Mouse (Mus musculus) adrenal gland, postnatal 4 days (tissue): ENCODE measurements around the gene Rmi1. TPM values are rescaled to one million over a fixed set of nuclear protein-coding genes. Genes with fewer than 3 reads are reported as not detected.
"Not testable (repeated sequence)": the region's sequence is repeated elsewhere in the genome, so short reads cannot be mapped to it uniquely, and the experiment has no call there.

Source experiments
- DNase-seq, 2 experiments: peaks; one replicate each; pipeline ENCODE4 v3.0.0; 2021 to 2022; ENCODE audit warnings: low spot score in 2 of 2, mixed read lengths in 2 of 2
- long read RNA-seq, 2 experiments: library from polyadenylated mRNA; stranded (forward); transcript quantifications; one replicate each; pipeline ENCODE4 v2.0.0; 2021
- total RNA-seq, 2 experiments: library from RNA; stranded (reverse); gene quantifications; 2 replicates each; pipeline ENCODE4 v1.2.3; 2021

The Rmi1 gene
- 10 to 100 TPM; 23.2 to 24.8 TPM for total RNA-seq
- long read RNA-seq, experiment 1, transcript Rmi1-201 (3 exons, 3,855 nt) = major isoform, 7 of 13 reads
- long read RNA-seq, experiment 1, partial matches to known transcripts = 0 of 13 reads
- long read RNA-seq, experiment 1, other reads (novel, unspliced or antisense) = 3 of 13 reads
- long read RNA-seq, experiment 2, full-length matches to known transcripts = 30 of 40 reads
- long read RNA-seq, experiment 2, partial matches to known transcripts = 0 of 40 reads
- long read RNA-seq, experiment 2, other reads (novel, unspliced or antisense) = 10 of 40 reads

GRCm38 (mm10) chr13:58402003-58402743 lies at the start of gene Rmi1:
TSS of gene Rmi1 (plus strand) at chr13:58402248.
- DNase-seq = peak; percentile 95 to 96

- no peak for DNase-seq
Observed at GRCm38 (mm10) chr13:58352996-58353395, 49.1 kb upstream of the Rmi1 start.

GRCm38 (mm10) chr13:58358629-58359303 lies 43.3 kb upstream of the Rmi1 start, which contains the start of gene Kif27:
TSS of gene Kif27 (minus strand) at chr13:58359122.
- peak; percentile 50 to 66 for DNase-seq

GRCm38 (mm10) chr13:58359304-58359653 lies 42.8 kb upstream of the Rmi1 start:
- no peak for DNase-seq

- DNase-seq = no peak
Observed at GRCm38 (mm10) chr13:58364353-58365175, 37.5 kb upstream of the Rmi1 start.

- not testable (repeated sequence) for DNase-seq
Observed at GRCm38 (mm10) chr13:58365179-58365578, 36.9 kb upstream of the Rmi1 start.

GRCm38 (mm10) chr13:58366373-58366772 lies 35.7 kb upstream of the Rmi1 start:
- no peak for DNase-seq

GRCm38 (mm10) chr13:58367641-58368040 lies 34.4 kb upstream of the Rmi1 start:
- no peak for DNase-seq

- no peak for DNase-seq
Observed at GRCm38 (mm10) chr13:58368835-58369234, 33.2 kb upstream of the Rmi1 start.

GRCm38 (mm10) chr13:58372278-58373152 lies 29.5 kb upstream of the Rmi1 start:
- DNase-seq = no peak

GRCm38 (mm10) chr13:58373153-58373470 lies 28.9 kb upstream of the Rmi1 start:
- DNase-seq = no peak

- DNase-seq = no peak
Observed at GRCm38 (mm10) chr13:58384371-58384770, 17.7 kb upstream of the Rmi1 start.

GRCm38 (mm10) chr13:58384779-58385546 lies 17.1 kb upstream of the Rmi1 start, which contains the start of gene 2210016F16Rik:
TSS of gene 2210016F16Rik (minus strand) at chr13:58385225.
- DNase-seq = peak; percentile 25 to 43

- DNase-seq = no peak
Observed at GRCm38 (mm10) chr13:58385547-58385920, 16.5 kb upstream of the Rmi1 start.

GRCm38 (mm10) chr13:58387948-58388347 lies 14.1 kb upstream of the Rmi1 start:
- peak; percentile 27 to 37 for DNase-seq

GRCm38 (mm10) chr13:58388379-58388778 lies 13.7 kb upstream of the Rmi1 start:
- no peak for DNase-seq

GRCm38 (mm10) chr13:58389324-58389951 lies 12.6 kb upstream of the Rmi1 start:
- DNase-seq = no peak

GRCm38 (mm10) chr13:58394392-58394791 lies 7.7 kb upstream of the Rmi1 start:
- not testable (repeated sequence) for DNase-seq

- DNase-seq = no peak
Observed at GRCm38 (mm10) chr13:58397651-58398050, 4.4 kb upstream of the Rmi1 start.
